Mouse (Mus musculus): ENCODE measurements around the gene Pkd1l3.

Gene Pkd1l3

DNA sequence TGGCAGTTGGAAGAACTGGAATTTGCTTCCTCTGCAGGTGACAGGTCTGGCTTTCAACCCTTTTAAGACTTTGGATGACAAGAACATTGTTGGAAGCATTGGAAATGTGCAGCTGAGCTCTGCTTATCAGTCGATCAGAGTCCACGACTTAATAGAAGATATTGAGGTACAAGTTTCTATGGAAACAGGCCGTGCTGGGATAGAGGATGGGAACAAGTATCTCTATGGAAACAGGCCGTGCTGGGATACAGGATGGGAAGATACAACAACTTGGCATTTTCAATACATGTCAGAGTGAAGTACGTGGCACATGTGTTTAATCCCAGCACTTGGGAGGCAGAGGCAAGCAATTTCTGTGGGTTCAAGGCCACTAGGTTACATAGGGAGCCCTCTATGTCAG, 18.2 kb downstream of the Pkd1l3 start:
- no peak for DNase-seq (ENCODE audit: low read depth, low spot score)

DNA sequence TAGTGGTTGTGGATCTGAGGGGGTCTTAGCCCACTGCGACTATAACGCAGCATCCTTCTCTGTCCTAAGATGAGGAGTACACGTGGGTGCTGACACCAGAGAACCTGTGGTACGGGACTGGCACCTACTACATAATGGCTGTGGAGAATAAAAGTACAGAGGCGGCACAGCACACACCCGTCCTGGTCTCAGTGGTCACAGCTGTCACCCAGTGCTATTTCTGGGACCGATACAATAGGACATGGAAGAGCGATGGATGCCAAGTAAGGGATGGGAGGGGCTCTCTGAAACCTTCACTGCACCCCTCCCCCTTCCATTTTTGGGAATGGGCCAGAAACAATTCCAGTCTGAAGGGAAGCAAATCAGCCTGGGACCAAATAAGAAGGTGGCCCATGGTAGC, 20.8 kb downstream of the Pkd1l3 start:
- no peak for DNase-seq (ENCODE audit: low read depth, low spot score)

DNA sequence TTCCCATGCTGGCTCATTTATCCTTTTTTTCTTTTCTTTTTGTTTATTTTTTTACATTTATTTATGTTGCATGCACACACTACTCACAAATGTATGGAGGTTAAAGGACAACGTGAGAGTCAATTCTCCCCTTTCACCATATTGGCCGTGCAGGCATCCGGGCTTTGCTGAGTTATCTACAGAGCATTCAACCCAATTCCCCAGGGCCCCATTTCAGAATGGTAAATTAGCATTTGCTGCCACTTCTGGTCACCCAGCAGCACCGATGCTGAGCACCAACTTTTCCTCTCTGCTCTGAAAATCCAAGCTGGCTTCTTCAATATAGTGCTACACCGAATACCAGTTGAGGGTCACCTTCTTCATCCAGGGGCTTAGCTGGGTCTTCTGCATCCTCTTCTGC, 24.5 kb downstream of the Pkd1l3 start:
- DNase-seq (ENCODE audit: low read depth, low spot score): no peak

DNA sequence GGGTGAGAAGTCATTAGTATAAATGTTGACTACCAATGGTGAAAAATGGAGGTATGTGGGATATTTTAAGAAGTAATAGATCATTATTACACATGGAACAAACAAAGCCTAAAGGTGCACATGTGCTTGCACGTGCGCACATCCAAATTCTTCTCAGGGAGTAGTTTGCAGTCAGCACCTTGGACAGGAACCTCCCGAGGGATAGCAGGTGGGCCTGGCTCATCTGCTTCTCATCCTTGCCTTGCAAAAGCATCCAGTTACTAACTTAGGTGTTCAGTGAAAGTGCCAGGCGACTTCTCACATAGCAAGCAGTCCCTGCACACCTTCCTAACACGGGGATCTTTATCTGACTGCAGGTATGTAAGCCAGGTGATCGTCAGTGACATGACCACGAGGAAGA, 26.1 kb downstream of the Pkd1l3 start:
- no peak for DNase-seq (ENCODE audit: low read depth, low spot score)

DNA sequence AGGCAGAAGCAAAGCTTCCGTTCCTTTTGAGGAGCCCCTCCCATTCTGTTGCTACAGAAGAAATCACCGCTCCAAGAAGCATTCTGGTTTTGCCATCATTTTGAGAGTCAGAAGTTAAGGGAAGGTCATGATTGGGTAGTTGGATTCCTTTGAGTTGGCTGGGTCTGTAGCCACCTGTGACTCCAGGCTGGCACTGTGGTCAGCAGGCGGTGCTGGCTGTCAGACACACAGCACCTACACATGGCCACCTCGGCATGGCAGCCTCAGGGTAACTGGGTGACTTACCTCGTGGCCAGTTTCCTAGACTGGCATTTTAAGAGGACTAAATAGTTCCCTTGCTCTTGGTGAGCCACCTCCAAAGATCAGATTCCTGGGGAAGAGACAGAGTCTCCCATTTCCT, 26.9 kb downstream of the Pkd1l3 start:
- no peak for DNase-seq (ENCODE audit: low read depth, low spot score)

DNA sequence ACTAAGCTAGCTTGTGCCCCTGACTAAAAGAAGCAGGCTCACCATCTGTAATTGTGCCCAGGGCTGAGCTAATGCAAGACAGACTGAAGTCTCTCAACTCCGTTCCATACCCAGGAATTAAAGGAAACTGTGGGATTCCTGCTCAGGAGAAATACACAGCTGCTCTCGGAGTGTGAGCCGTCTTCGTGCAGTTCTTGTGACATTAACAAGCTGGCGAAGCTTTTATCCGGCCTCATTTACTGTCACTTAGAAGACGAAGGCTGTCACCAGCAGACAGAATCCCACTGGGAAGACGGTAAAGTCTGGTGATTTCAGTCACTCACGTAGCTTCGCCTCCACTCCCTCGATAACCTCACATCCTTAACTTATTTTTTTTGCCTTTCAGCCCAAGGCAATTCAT, 33.0 kb downstream of the Pkd1l3 start:
- DNase-seq (ENCODE audit: low read depth, low spot score): no peak

- DNase-seq (ENCODE audit: low read depth, low spot score): no peak
Measured at GRCm38 (mm10) chr8:109648469-109648868, 34.2 kb downstream of the Pkd1l3 start.

DNA sequence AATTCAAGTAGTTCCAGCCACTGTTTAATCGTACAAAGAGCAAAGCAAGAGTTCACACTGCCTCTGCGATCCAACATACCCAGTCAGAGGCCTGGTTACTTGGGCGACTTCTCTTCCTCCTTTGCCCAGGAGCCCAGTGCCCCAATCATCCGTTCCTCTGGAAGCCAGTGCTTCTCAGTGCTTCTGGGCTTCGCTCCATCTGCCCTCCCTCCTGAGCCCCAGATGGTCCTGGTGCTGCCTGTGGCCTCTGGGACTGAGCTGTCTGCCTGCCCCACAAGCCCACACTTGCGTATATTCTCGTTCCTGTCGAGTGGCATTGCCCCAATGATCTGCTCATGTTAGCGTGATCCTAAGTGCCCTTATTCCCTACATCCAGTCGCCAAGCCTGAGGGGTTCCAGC, 36.5 kb downstream of the Pkd1l3 start:
- no peak for DNase-seq (ENCODE audit: low read depth, low spot score)

DNA sequence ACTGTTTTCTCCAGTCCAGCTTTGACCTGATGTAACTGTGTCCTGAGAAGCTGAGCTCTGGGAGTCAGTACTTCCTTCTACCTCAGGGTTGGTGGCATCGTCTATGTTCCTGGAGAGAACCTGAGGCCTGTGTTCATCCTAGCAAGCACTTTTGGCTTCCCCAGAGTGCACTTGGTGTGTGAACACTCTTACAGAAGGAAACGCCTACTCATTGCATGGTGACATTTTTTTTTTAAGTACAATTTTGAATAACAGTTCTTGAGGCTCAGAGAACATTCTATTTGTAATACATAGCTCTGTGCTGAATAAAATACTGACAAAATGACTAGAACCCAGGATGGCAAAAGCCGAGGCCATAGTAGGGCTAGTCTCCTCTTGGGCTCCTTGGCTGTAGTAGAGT, 42.5 kb downstream of the Pkd1l3 start:
- DNase-seq (ENCODE audit: low read depth, low spot score): no peak

- no peak for DNase-seq (ENCODE audit: low read depth, low spot score)
Measured at GRCm38 (mm10) chr8:109662328-109662727, 48.0 kb downstream of the Pkd1l3 start.

- no peak for DNase-seq (ENCODE audit: low read depth, low spot score)
Measured at GRCm38 (mm10) chr8:109666616-109667015, 52.3 kb downstream of the Pkd1l3 start.

GRCm38 (mm10) chr8:109672656-109673055, 58.3 kb downstream of the Pkd1l3 start:
- no peak for DNase-seq (ENCODE audit: low read depth, low spot score)

- DNase-seq (ENCODE audit: low read depth, low spot score): no peak
Measured at GRCm38 (mm10) chr8:109673596-109673995, 59.3 kb downstream of the Pkd1l3 start.

GRCm38 (mm10) chr8:109675896-109676643, 61.8 kb downstream of the Pkd1l3 start:
- DNase-seq (ENCODE audit: low read depth, low spot score): no peak

DNA sequence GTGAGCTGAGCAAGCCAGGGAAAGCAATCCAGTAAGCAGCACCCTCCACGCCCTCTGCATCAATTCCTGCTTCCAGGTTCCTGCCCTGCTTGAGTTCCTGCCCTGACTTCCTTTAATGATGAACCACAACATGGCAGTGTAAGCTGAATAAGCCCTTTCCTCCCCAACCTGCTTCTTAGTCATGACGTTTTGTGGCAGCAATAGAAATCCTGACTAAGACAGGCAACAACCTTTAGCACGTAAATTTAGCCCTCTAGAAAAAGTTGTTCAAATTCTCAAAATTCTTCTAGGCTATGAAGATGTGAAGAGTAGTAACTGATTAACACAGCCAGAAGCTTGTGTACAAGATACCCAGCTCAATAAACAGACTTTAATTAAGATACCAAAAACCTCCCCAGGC, 67.2 kb downstream of the Pkd1l3 start:
- DNase-seq (ENCODE audit: low read depth, low spot score): no peak

DNA sequence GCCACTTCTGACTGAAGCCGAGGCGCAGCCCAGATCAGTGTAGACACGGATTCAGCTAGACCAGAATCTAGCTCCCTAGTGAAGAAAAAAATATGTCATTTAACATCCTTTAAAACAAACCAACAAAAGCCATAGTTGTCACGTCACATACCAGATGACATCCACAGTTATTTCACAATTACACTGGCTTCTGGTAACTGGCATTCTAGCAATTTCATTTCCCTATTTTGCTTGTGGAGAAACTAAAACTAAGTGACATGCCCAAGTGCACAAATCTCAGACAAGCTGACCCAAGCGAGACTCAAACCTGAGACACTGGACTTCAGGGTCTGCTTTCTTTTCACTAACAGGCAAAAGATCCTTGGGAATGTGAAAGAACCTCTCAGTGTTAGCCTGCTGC, 67.8 kb downstream of the Pkd1l3 start:
- DNase-seq (ENCODE audit: low read depth, low spot score): no peak

- no peak for DNase-seq (ENCODE audit: low read depth, low spot score)
Measured at GRCm38 (mm10) chr8:109687248-109687647, 72.9 kb downstream of the Pkd1l3 start.

GRCm38 (mm10) chr8:109691769-109692168, 77.5 kb downstream of the Pkd1l3 start:
- no peak for DNase-seq (ENCODE audit: low read depth, low spot score)

DNA sequence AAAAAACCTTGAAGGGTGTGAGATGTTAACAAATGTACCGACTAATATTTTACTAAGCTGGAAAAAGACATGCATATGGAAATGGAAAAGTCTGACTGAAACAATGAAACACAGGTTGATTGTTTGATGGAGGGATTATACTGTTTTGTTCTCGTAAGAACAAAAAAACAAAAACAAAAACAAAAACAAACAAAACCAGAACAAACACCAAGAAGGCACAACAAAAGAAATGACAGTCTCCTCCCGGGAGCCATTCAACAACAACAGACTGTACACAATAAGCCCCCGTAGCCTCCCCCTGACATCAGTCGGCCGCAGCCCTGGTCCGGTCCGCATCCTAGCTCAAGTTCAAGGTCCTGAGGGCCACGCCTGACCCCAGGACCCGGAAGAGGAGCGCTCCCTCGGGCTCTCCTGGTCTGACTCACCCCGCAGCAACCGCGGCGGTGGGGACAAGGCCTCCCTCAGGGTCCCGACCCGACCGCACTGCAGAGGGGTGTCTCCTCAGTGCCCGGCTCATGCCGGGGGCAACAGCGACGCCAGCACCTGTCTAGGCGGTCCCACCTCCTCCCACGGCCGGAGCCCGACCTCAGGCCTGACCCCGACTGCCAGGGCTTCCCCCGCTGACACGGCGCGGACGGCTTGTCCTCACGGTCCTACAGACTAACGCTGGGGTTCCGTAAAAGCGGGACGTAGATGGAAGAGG, 78.3 kb downstream of the Pkd1l3 start:
- no peak for DNase-seq (ENCODE audit: low read depth, low spot score)

- peak; percentile 99 for DNase-seq (ENCODE audit: low read depth, low spot score)
Measured at GRCm38 (mm10) chr8:109693146-109693900, 79.0 kb downstream of the Pkd1l3 start, which contains the start of gene Ist1. Gene Ist1, minus strand, starts transcription at chr8:109693260.

- no peak for DNase-seq (ENCODE audit: low read depth, low spot score)
Measured at GRCm38 (mm10) chr8:109694154-109694553, 79.8 kb downstream of the Pkd1l3 start.

DNA sequence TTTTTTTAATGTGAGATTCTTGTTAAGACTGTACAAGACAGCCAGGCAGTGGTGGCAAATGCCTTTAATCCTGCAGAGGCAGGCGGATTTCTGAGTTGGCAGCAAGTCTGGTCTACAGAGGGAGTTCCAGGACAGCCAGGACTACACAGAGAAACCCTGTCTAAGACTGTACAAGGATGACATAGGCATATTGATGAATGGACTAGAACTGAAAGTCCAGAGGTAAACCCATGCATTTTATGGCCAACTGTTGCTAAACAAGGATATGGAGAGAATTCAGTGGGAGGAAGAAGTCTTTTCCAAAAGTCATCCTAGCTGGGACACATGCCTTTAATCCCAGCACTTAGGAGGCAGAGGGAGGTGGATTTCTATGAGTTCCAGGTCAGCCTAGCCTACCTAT, 83.4 kb downstream of the Pkd1l3 start:
- DNase-seq (ENCODE audit: low read depth, low spot score): no peak

DNA sequence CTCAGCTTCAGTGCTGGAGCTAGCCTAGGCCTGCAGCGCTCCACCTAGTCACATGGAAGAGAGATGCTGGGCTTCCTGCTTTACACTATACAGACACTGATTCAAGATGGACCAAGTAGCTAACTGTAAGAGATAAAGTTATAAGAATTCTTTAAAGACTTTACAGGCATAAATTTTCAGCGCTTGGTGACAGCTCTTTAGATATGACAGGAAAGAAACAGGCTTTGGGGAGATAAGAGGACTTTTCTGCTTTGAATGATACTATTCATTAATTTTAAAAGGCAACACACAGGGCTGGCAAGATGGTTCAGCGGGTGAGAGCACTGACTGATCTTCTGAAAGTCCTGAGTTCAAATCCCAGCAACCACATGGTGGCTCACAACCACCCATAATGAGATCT, 84.2 kb downstream of the Pkd1l3 start:
- no peak for DNase-seq (ENCODE audit: low read depth, low spot score)
